Mouse (Mus musculus) frontal cortex, postnatal 14 days (tissue): ENCODE measurements around the gene Dgkb.

Source experiments
- DNase-seq, 2 experiments: peaks; one replicate each; pipeline ENCODE4 v3.0.0; 2022; ENCODE audit warnings: low spot score in 2 of 2

Gene Dgkb

DNA sequence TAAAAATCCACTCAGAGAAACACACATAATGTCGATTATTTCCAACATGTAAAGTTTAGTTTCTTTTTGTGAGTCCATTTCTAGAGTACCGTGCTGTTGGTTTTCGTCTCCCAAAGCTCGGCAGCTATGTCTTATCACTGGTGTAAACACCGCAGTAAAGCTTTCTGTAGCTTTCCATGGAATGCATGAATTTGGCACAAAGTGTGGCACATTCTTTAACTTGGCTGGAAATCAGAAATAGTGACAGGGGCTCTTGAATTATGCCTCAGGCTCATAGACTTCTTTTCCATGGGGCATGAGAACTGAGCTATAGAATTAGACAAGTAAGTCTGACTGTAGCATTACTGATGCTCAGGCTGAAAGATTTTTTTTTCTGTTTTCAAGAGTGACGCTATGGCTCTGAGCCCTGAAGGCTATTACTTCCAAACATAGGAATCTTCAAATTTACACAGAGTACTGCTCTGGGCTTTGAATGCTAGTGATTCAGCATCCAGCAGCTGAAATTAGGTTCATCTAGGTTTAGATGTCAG, 179.0 kb downstream of the Dgkb start:
- no peak for DNase-seq

DNA sequence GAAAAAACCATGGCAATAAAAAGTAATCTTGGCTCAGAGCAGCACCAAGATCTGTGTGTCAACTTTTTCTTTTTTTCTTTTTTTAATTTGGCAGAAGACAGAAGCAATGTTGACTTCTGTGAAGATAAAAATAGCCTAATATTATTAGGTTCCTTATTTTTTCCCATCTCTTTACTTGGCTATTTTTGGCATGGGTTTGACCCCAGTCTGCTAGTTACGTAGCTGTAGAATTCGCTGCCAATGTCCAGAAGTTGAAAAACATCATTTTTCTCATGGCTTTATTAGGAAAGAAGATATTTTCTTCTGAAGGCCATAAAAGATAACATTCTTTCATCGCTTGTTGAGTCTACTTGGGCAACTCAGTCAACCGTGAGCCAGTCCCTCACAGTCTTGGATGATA, 200.1 kb downstream of the Dgkb start:
- DNase-seq, result no peak

DNA sequence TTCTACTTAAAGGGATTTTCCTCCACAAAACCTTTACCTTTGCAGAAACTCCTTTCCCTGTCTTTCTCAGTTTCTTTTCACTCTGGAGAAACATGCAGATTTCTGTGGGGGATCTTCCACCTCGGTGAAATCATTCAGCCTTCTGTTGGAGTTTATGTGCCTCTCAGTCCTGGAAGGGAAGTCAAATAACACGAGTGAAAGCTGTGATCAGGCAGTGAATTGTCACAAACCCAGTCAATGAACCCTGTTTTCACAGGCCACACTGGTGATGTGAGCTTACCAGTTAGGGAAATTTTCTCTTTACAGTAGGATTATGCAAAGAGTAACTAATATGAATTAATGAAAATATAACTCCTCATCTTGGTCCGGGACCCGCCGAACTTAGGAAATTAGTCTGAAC, 229.7 kb downstream of the Dgkb start:
- DNase-seq, result no peak

DNA sequence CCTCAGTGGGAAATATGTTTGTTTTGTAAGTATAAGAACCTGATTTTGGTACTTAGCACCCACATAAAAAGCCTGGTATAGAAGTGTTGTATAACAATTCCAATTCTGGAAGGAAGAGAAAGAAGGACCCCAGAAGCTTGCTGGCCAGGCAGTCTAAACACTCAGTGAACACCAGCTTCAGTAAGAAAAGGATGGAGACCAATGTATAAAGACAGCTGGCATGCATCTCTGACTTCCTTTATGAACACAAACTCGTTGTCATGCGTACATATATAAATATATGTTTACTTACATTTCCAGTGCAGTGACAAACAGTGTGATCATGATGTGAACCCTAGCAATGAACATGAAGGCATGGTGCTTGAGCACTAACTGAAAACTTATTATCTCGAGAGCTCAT, 270.7 kb downstream of the Dgkb start:
- no peak for DNase-seq

DNA sequence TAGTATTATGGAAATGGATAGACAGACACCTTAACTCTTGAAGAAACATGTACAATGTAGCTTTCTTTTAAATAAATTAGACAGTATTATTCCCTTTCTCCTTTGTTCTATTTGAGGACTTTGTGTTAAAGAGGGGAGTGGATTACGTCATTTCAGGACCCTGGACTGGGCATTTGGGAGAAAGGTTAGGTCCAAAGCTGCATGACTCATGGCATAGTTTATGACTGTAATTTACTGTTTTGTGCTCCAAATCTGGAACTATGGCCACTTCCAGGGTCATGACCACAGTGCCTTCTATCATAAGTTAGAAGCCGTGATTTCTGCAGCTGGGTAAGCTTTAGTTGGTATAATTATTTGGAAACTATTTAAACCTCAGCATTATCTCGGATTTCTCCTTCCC, 294.4 kb downstream of the Dgkb start:
- DNase-seq, result no peak

DNA sequence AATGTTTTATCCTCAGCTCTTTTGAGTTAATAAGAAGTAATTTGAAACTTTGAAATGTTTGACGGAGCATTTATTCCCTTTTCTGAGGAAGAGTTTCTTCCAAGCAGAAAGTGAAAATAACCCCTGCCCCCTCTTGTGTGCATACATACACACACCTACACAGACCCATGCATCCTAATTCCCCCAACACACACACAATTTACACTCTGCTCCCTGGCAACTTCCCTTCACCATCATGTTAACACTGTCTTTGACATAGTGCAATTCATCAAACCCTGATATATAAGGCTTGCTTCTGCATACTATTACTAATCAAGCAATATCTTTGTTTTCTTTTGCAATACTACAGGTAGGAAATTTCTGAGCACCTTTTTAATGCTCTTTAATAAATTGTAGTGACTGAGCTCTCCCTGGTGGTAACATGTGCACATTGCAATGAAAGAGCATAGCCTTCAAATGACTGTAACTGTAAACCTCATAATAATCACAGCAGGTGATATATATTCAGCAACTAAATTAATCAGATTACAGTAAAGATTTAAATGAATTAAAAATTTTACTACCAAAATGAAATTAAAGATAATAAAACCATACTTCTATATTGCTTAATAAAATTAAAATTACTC, 297.6 kb downstream of the Dgkb start:
- no peak for DNase-seq

DNA sequence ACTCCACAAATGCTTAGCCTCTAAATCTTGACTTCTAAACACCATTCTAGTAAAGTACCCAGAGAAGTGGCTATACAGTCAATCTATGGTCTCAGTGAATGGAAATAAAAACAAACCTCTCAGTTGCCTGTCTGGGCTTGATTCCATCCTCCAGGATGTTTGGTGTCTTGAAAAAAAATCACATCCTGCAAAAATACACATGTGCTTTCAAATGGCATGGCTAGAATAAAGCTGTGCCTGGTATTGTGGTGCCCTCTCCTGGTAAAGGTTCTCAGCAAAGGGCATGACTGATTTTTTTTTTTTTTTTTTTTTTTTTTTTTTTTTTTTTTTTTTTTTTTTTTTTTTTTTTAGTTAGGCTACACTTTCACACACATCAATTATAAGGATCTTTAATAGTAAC, 306.0 kb downstream of the Dgkb start:
- DNase-seq, result no peak

DNA sequence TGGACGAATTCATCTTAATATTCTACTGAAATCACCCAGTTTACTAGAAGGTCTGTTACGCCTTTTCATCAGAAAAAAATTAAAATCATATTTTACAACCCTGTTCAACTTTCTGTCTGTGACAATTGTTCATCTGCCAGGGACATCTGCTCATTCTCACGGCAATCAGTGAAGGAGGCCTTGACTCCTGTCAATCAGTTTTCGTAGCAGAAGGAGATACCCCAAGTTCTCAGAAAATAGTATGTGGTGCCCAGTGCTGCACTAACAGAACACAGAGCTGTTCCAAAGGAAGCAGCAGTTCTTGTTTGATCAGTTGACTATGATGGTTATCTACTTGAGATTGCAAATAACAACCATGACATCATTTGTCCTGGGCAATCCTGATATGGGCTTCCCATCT, 307.8 kb downstream of the Dgkb start:
- DNase-seq, result no peak

DNA sequence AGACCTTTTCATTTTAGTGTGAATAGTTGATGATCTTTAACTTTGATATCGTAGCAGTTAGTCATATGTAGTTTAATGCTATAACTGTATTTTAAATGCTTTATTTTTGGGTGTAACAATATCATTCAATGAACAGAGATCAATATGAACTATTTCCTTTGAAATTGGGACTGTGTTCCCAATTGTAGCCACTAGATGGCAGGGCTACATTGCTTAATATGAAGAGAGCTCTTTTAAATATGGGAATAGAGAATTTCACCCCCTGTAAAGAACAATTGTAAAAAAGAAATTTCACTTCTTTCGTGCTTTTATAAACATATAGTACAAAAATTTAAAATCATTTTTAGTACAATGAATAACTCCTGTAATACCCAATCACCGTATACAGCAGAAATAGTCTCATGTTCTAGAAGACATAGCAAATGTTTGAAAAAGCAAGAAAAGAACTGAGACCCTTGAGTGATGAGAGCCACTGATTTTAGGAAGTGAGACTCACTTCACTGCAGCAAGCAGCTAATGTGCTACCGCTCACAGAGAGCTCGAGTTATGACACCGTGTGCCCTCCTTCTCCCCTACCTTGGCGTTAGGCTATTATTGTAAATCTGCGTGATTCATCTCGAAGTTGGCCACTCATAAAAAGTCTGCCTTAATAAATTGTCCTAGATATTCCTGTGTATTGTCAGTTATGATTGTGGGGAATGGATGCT, 312.8 kb downstream of the Dgkb start:
- no peak for DNase-seq

DNA sequence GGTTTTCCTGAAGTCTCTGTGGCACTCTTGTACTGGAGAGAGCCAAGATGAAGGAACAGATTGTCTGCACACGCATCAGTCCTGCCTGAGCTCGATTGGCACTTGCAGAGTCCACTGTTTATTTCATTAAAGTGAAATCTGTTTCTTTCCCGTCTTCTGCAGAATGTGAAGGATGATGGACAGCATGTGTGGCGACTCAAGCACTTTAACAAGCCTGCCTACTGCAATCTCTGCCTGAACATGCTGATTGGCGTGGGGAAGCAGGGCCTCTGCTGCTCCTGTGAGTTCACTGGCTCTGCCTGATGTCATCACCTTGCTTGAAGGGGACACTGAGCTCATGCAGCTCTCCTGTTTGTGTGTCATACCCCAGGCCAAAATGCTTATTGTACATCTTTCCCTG, 318.9 kb downstream of the Dgkb start:
- no peak for DNase-seq

DNA sequence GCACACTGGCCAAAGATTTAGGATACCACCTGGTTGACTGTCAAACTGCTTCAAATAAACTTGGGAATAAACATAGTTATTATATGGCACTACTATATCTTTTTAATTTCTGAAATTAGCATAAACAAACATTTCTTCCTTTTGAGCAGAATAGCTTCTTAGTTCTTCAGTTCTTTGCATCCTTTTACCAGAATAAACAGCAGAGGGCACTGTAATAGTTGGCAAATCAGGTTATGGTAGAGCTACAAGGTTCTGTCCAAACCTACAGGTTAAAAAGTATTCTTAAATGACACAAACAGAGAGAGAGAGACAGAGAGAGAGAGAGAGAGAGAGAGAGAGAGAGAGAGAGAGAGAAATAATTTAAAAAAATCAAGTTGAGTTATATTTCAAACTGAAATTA, 322.5 kb downstream of the Dgkb start:
- no peak for DNase-seq

DNA sequence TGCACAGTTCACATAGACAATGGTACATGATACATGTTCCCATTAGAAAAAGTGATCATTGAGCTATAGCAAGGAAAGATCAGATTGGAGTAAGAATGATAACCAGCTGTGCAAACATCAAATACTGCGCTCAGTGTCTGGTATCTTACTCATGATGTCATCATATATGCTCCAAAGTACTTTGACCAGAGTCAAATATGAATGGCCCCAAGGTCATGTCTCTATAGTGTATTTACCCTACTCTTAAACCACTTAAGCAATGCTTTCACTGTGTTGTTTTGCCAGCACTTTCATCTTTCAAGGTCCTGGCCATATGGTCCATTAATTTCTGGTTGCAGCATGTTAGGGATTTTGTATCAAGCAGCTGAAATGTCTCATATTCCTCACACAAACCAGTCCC, 415.1 kb downstream of the Dgkb start:
- no peak for DNase-seq

DNA sequence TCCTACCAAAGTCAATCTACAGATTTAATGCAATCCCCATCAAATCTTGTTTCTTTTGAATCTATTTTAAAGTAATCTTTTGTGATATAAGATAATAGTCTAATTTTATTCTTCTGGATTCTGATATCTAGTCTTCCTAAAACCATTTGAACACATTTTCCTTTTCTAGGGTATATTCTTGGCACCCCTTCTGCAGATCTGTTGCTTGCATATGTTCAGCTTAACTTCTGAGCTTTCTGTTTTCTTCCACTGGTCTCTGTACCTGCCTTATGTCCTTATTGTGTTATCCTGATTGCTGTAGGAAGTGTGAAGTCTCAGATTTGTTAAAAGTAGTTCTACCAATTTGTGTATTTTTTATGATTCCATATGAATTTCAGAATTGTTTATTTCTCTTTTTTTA, 451.3 kb downstream of the Dgkb start:
- DNase-seq, result no peak

DNA sequence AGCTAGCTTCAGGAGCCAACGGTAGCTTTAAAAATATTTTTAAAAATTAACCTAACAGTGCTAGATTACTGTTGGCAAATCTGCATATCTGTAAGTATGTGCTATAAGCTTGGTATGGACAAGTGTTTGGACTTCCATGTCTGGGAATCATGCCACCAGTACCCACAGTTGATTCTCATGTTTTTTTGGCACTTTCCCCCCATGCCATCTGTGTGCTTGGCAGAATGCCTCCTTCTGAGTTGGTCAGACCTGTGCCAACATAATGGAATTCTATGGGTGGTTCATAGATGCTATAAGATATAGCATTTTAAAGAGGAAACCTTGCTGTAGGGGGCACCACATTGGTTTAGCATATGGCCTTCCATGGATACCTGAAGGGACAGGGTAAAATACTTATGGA, 484.0 kb downstream of the Dgkb start:
- peak; percentile 11 to 32 for DNase-seq

DNA sequence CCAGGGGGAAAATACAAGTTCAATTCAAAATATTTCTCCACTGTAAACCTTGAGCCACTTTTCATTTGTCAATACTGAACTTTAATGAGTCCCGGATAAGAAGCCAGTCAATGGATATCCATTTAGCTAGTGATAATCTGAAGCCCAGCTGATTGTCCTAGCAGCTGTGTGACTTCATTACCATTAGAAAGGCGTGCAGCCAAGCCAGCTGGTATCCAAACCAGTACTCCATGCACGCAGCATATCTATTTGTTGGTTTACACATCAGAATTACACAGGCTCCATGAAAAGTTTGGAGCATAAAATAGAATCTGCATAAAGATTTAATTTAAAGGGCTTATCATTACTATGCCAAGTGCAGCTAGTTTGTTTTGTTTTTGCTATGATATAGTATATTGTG, 486.3 kb downstream of the Dgkb start:
- no peak for DNase-seq

DNA sequence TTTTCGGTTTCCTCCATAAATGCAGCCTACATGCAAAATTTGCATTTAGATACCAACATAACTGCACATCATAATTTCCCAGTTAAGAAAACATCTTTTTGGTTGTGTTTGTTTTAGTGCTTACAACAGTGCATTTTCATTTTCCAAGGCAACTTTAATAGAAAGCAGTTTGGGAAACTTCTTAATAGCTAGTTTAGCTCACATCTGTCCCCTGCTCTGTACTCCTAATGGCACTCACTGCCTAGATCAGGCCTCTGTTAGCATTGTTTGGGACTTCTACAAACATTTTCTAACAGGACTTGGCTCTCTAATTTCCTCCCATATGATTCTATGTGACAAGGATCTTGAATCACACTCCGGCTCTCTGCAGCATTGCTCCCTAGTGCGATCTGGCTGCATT, 486.7 kb downstream of the Dgkb start:
- no peak for DNase-seq

DNA sequence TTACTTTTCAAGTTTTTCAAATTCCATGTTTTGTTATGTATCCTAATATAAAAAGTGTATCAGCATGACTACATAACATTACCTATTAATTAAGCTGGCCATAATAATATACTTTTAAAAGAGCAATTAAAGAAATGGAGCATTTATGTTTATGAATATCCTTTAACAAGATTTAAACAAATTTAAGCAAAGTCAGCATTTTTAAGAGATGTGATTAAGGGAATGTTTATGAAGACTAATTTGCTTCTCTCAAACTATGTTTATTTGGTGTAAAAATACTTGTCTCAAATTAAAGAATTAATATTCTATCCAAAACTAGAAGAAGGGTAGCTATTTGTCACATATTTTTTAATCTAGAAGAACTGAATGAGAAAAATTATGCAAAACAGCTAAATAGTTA, 492.4 kb downstream of the Dgkb start:
- DNase-seq, result no peak

DNA sequence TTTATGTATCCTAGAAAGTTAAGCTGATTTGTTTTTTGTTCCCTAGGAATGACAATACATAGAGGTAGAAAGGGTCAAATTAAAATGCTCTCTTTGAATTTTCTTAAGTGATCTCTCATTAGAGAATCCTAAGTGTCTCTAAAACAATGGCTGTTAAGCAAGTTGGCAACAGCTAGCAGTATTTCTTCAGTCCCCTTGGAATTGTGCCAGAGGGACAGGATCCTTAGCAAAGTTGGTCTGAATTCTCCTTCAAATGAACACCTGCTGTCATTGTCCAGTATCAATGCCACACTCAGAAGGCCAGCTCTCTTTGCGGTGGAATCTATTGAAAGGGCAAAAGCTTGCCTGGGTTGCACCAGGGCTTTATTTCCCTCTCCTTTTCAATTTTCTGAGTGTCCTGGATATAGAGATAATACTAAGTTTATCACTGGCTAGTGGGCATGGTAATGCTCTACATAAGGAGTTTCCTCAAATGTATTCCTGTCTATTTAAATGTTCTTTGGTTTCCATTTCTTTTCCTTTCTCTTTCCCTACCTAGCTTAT, 510.3 kb downstream of the Dgkb start:
- no peak for DNase-seq

DNA sequence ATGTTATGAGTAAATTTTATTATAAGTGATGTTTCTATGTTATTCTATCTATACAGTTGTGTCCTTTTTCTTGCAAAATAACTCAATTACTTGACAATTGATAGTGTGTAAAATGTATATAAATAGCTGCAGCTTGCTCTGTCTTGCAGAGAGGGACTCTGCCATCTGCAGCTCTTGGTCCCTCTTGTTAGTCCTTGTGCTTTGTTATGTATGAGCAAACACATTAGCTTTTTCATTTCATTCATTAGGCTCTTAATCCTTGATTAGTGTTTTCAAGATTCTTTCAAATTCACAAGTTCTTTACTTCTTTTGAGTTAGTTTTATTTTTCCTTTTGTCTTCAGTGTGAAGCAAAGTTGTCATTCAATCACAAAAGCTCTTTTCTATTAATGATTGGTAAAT, 511.3 kb downstream of the Dgkb start:
- DNase-seq, result no peak

DNA sequence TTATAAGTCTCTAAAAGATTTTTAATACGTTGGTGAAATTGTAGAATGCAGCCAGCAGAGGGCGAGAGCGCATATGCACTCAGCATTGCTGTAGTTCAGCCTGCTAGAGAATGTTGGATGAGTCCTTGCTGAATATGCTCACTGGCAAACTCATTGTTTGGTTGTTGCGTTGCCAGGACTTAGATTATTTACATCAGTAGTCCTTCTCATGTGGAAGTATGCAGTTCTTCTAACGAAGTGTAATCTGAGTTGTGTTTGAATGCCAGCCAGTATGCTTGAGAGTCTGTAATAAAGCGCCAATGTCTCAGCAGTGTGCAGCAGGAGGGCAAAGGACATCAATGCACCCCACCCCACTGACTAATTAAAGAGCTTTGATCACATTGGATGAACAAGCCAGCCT, 525.1 kb downstream of the Dgkb start:
- DNase-seq, result peak; percentile 17 to 49

DNA sequence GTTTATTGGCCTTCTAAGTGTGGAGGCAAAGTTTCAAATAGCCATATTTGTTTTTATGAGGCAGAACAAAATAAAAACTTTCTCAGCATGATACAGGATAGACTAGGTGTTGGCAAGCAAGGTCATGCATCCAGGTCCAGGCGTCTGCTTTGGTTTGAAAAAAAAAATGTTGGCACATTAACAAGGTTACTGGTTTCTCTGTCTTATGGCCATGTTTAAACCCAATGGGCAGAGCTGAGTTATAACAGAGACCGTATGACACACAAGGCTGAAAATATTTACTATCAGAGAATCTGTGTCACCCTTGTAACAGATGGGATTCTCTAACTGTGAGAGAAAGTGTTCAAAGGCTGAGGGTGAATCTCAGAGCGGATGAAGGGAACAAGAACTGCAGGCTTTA, 535.0 kb downstream of the Dgkb start:
- DNase-seq, result no peak

DNA sequence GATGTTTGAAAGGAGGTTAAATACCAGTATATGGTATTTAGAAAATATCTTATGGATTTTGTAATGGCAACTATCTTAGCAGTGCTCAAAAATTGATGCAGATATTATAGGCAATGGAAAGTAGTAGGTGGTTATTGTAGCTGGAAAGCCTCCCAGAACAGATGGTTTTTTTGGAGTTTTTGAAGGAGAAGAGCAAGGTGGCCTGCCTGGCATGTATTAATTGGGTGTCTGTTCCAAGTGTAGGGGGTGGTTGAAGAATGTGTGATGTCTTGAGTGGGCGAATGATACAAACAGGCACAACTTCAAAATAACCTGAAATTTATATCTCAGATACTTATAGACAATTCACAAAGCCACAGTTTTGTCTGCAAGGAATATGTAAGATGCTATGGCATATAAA, 538.9 kb downstream of the Dgkb start:
- DNase-seq, result no peak

DNA sequence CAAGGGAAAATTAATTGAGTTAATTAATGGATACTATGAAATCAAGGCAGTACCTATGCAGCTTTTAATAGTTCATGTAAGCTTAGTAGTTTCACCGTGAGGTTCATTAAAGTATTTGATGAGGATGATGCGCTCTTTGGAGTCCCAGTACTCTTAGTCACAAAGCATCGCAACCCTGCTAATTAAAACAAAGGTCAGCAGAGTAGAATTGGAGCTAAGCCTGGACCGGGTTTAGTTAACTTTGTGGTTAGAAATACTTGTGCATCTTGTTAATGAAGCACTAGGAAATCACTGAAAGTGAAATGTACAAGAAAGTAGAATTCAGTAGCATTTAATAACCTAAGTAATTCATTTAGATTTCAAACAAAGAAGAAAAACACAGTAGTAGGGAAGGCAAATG, 544.0 kb downstream of the Dgkb start:
- DNase-seq, result no peak

DNA sequence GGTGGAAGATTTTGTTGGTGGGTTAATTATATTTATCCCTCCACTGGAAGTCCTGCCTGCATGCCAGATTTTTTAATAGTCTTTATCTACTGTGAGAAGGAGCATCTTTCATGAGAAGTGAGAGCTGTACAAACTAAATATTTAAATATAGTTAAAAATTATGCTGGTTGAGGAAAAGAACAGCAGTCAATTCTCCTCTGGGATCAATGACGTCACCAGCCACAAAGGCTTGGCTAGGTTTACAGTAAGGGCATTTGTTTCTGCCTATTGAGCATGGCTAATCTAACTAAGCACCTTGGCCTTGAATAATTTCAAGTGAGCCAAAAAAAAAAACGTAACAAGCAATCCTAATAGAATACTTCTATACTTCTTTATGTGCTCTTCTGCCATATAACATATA, 554.1 kb downstream of the Dgkb start:
- DNase-seq, result no peak
